Mouse (Mus musculus): ENCODE measurements at regions not wholly inside any gene's neighbourhood (a gene's known extent, or its start where the extent isn't known, plus 50 kb on each side); places are given as distances from the start of the nearest gene placed in this dataset.

DNA sequence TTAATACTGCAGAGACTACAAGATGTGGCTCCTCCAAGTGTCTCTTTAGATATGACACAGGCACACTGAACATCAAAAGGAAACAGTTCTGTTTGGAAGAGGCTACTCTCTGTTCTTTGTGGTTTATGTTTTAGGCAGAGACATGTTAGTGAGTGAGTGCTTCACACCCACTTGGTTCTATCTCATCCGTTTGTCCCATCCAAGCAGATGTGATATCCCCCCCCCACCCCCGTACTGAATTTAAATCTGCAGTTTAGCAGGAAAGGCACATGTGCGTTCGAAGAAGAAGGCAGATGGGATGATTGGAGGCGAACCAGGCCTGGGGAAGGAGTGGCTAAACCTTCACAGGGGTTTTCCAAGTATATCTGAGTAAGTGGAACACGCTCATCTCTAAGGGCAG is 72.0 kb upstream of the Sp4 start:
- no peak overlapping the region for H3K4me3 ChIP-seq (ENCODE audit: insufficient read depth, low read depth, low read length)
- no peaks in the 10 kb centered on the region for H3K79me2 ChIP-seq (ENCODE audit: control insufficient read depth, insufficient read depth, low read length)
- H3K4me1 ChIP-seq (ENCODE audit: control insufficient read depth, insufficient read depth, low read length), result no peaks in the 10 kb centered on the region
- no peak overlapping the region for H3K27ac ChIP-seq (replicated peaks; ENCODE audit: insufficient read depth, low read depth, low read length)
- H3K36me3 ChIP-seq (ENCODE audit: control insufficient read depth, insufficient read depth, low read length), result no peaks in the 10 kb centered on the region
- DNase-seq (ENCODE audit: extremely low read depth, low read depth, low spot score), result no peak
- TF ChIP-seq POLR2A (IDR thresholded peaks at IDR 0.05; ENCODE audit: extremely low read depth, insufficient read depth, low read length) (no peak), CTCF (IDR thresholded peaks at IDR 0.05; ENCODE audit: low read depth, low read length) (no peak)
- H3K27me3 ChIP-seq (ENCODE audit: control insufficient read depth, insufficient read depth, low read length), result no peaks in the 10 kb centered on the region
- H3K9ac ChIP-seq (ENCODE audit: low read depth, low read length), result no peak overlapping the region
- 92% methylated on average over 6 of the region's 6 CpGs for WGBS

DNA sequence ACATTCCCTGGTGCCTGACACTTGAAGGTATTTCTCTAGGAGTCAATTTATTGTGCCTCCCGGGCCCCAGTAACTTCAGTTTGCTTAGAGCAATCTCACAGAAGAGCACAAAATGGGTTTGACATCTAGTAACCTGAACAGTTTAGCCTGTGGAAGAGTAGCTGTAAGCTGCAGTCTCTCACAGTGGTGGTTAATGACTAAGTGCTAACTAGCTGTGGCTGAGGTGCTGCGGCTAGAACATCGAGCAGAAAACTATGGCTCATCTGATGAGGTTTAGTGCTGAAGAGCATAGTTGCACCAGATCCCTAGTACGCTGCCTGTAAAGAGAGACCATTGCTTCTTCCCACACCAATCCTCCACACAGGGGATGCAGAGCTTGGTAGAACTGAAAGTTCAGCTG is 70.7 kb upstream of the Sp4 start:
- Histone ChIP-seq H3K27ac (replicated peaks; ENCODE audit: insufficient read depth, low read depth, low read length) (no peak overlapping the region), H3K4me1 (ENCODE audit: control insufficient read depth, insufficient read depth, low read length) (peaks cover 6% of the 10 kb centered on the region), H3K9ac (ENCODE audit: low read depth, low read length) (no peak overlapping the region), H3K79me2 (ENCODE audit: control insufficient read depth, insufficient read depth, low read length) (no peaks in the 10 kb centered on the region), H3K4me3 (ENCODE audit: insufficient read depth, low read depth, low read length) (no peak overlapping the region), H3K36me3 (ENCODE audit: control insufficient read depth, insufficient read depth, low read length) (no peaks in the 10 kb centered on the region), H3K27me3 (ENCODE audit: control insufficient read depth, insufficient read depth, low read length) (no peaks in the 10 kb centered on the region)
- no peak for TF ChIP-seq POLR2A (IDR thresholded peaks at IDR 0.05; ENCODE audit: extremely low read depth, insufficient read depth, low read length)
- TF ChIP-seq CTCF (IDR thresholded peaks at IDR 0.05; ENCODE audit: low read depth, low read length), result no peak
- 93% methylated on average over 4 of the region's 4 CpGs for WGBS
- no peak for DNase-seq (ENCODE audit: extremely low read depth, low read depth, low spot score)

DNA sequence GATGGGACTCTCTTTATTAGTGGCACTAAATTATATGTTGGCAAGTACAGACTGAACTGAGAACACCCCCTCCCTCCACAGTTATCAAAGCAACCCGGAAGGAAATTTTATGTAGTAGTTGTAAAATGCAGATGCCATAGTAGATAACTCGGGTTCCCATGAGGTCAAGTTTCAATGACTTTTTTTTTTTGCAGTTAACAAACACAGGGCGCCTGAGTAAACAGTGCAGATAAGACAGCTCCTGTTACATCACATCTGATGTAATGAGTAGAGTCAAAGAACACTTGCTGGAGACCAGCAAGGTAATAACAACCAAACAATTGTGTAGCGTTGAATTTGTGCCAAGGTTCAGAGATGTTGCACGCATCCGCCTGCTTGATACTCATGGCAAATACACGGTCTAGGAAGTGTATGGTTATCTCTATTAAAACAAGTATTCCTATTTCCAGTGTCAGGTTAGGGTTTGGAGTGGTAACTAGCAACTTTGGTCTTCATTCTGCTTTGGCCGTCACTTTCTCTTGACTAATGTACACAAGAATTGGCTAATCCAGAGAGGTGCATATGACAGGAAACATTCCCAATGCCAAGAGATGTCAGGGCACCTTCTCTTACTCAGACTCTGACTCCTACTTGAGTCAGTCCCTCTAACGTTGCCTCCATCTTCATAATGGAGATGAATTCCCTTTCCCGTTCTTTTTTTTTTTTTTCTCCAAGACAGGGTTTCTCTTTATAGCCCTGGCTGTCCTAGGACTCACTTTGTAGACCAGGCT is 66.3 kb upstream of the Sp4 start:
- WGBS, result 16% methylated on average over 10 of the region's 10 CpGs
- no peak overlapping the region for H3K27ac ChIP-seq (replicated peaks; ENCODE audit: insufficient read depth, low read depth, low read length)

DNA sequence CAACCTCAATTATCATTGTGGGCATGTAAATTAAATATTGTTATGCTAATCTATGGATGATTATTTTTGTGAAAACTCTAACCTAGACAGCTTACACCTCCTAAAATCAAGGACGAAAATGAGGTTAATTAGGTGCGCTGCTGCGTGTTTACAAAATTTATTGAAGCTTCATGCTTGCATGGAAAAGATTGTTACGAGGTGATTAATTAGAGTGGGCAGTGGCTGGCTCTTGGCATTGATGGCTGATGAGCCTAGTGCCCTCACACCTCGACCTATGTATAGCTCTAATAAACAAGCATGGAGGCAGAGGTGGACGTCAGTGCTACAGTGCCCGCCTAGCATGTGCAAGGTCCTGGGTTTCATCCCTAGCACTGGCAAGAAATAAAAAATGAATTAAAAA is 51.6 kb upstream of the Sp4 start:
- no peak overlapping the region for H3K27ac ChIP-seq (replicated peaks; ENCODE audit: insufficient read depth, low read depth, low read length)
- 93% methylated on average over 7 of the region's 7 CpGs for WGBS
- no peak for TF ChIP-seq CTCF (IDR thresholded peaks at IDR 0.05; ENCODE audit: low read depth, low read length)
- no peak for TF ChIP-seq POLR2A (IDR thresholded peaks at IDR 0.05; ENCODE audit: extremely low read depth, insufficient read depth, low read length)
- H3K9ac ChIP-seq (ENCODE audit: low read depth, low read length), result no peak overlapping the region
- H3K27me3 ChIP-seq (ENCODE audit: control insufficient read depth, insufficient read depth, low read length), result no peaks in the 10 kb centered on the region
- H3K79me2 ChIP-seq (ENCODE audit: control insufficient read depth, insufficient read depth, low read length), result no peaks in the 10 kb centered on the region
- no peaks in the 10 kb centered on the region for H3K4me1 ChIP-seq (ENCODE audit: control insufficient read depth, insufficient read depth, low read length)
- no peak overlapping the region for H3K4me3 ChIP-seq (ENCODE audit: insufficient read depth, low read depth, low read length)
- no peaks in the 10 kb centered on the region for H3K36me3 ChIP-seq (ENCODE audit: control insufficient read depth, insufficient read depth, low read length)
- no peak for DNase-seq (ENCODE audit: extremely low read depth, low read depth, low spot score)

More for the DNA sequence above, 66.3 kb upstream of the Sp4 start:
- no peaks in the 10 kb centered on the region for H3K27me3 ChIP-seq (ENCODE audit: control insufficient read depth, insufficient read depth, low read length)
- H3K4me3 ChIP-seq (ENCODE audit: insufficient read depth, low read depth, low read length), result no peak overlapping the region
- no peak overlapping the region for H3K9ac ChIP-seq (ENCODE audit: low read depth, low read length)
- H3K79me2 ChIP-seq (ENCODE audit: control insufficient read depth, insufficient read depth, low read length), result no peaks in the 10 kb centered on the region
- TF ChIP-seq CTCF (IDR thresholded peaks at IDR 0.05; ENCODE audit: low read depth, low read length) (no peak), POLR2A (IDR thresholded peaks at IDR 0.05; ENCODE audit: extremely low read depth, insufficient read depth, low read length) (no peak)
- peak; percentile 98 for DNase-seq (ENCODE audit: extremely low read depth, low read depth, low spot score)
- H3K36me3 ChIP-seq (ENCODE audit: control insufficient read depth, insufficient read depth, low read length), result no peaks in the 10 kb centered on the region
- H3K4me1 ChIP-seq (ENCODE audit: control insufficient read depth, insufficient read depth, low read length), result peaks cover 12% of the 10 kb centered on the region

DNA sequence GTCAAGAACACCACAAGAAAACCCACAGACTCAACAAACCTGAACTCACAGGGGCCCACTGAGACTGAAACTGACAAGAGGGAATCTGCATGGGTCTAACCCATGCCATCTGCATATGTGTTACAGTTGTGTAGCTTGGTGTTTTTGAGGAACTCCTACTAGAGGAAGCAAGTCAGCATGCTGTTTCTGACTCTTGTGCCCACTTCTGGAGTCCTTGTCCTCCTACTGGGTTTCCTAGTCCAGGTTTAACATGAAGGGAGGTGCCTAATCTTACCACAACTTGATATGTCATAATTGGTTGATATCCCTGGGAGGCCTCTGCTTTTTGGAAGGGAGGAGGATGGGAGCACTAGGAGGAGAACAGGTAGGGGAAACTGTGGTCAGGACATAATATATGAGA is 50.2 kb upstream of the Sp4 start:
- no peak for TF ChIP-seq POLR2A (IDR thresholded peaks at IDR 0.05; ENCODE audit: extremely low read depth, insufficient read depth, low read length)
- TF ChIP-seq CTCF (IDR thresholded peaks at IDR 0.05; ENCODE audit: low read depth, low read length), result no peak
- no peak overlapping the region for H3K4me3 ChIP-seq (ENCODE audit: insufficient read depth, low read depth, low read length)
- H3K4me1 ChIP-seq (ENCODE audit: control insufficient read depth, insufficient read depth, low read length), result no peaks in the 10 kb centered on the region
- no peak for DNase-seq (ENCODE audit: extremely low read depth, low read depth, low spot score)
- no peak overlapping the region for H3K9ac ChIP-seq (ENCODE audit: low read depth, low read length)
- no peak overlapping the region for H3K27ac ChIP-seq (replicated peaks; ENCODE audit: insufficient read depth, low read depth, low read length)
- no peaks in the 10 kb centered on the region for H3K27me3 ChIP-seq (ENCODE audit: control insufficient read depth, insufficient read depth, low read length)
- no peaks in the 10 kb centered on the region for H3K36me3 ChIP-seq (ENCODE audit: control insufficient read depth, insufficient read depth, low read length)
- no peaks in the 10 kb centered on the region for H3K79me2 ChIP-seq (ENCODE audit: control insufficient read depth, insufficient read depth, low read length)

All from liver, adult 2 months (tissue).